Mouse (Mus musculus) spleen, adult 2 months (tissue): Measurements from ENCODE around the gene Il11ra1.

Experiments
- CTCF ChIP-seq: fragments of 200-500 bp; IDR thresholded peaks from 2 replicates; pipeline ENCODE4 v1.5.1; 2011; ENCODE audit warnings: mild to moderate bottlenecking, inconsistent platforms; ENCODE audit not compliant: insufficient read depth, insufficient read length, insufficient replicate concordance; ENCODE audit errors: extremely low read depth
- POLR2A ChIP-seq: fragments of 200-500 bp; IDR thresholded peaks from 2 replicates; pipeline ENCODE4 v1.6.1; 2011; ENCODE audit warnings: low read depth, low read length, inconsistent platforms

DNA sequence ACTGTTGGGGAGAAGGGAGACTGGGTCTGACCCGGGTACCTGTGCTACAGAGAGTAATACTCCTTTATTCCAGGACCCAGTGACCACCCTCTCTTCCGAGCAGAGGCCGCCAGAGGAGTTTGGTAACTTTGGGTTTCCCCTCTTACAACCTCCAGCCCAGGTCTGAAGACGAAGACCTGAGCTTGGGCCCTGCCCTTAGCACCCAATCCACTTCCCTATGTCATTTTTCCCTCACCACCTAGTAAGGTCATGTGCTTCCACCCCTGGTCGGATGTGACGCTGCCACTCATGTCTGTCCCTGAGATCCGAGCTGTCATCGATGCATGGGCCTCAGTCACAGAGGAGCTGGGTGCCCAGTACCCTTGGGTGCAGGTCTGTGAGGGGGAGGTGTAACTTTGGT lies 56.7 kb downstream of the Il11ra1 start:
- TF ChIP-seq POLR2A, result no peak
- no peak for TF ChIP-seq CTCF
